Mouse (Mus musculus): ENCODE results near the gene Zfp931. TPM values are rescaled to one million over a fixed set of nuclear protein-coding genes. Genes with fewer than 3 reads are reported as not detected.
"Not testable (repeated sequence)": the region's sequence is repeated elsewhere in the genome, so short reads cannot be mapped to it uniquely, and the experiment has no call there.

Gene Zfp931
- total RNA-seq, 2 experiments from 2014 or later: 21.3 to 31.7 TPM

DNA sequence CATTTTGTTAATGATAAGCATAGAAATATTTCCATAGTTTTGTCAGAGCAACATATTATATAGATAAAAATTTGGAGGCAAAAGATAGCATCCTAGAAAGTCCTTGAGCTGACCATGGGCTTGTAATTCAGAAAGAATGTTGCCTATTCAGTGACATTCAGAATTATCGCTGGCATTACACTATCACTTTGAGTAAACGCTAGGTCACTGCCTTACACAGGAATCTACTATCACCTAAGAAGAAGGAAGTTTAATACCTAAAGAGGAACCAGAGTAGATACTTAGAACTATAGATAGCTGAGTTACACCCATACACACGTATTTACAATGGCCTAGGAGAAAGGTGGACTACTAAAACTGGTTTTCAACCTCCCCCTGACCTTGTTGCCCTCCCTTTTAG, 58.8 kb downstream of the Zfp931 start:
- DNase-seq (ENCODE audit: low spot score in 2 of 2): not testable (repeated sequence)

Other genes with a start within 250 kb of the Zfp931 start
- 100 to 1,000 TPM in 1 of 2 experiments, 10 to 100 TPM in 1; 90.6 to 173 TPM for gene Gm14325, start 238.1 kb downstream of the Zfp931 start, total RNA-seq (2021)
- gene Gm14327, start 181.4 kb downstream of the Zfp931 start, total RNA-seq (2021): 1 to 10 TPM; 5.7 to 6.9 TPM
- 1 to 10 TPM; 1.2 to 2.4 TPM for gene Zfp972, start 152.9 kb downstream of the Zfp931 start, total RNA-seq (2021)
- 10 to 100 TPM; 27.1 to 30.1 TPM for gene Gm14326, start 121.2 kb downstream of the Zfp931 start, total RNA-seq (2021)
- gene Zfp971, start 55.2 kb downstream of the Zfp931 start, total RNA-seq (2021): 10 to 100 TPM; 30.6 to 31.9 TPM
- gene Phactr3, start 40.5 kb upstream of the Zfp931 start, total RNA-seq (2021): 1 to 10 TPM; 1.2 to 2.1 TPM

Measured in adrenal gland, adult 18-20 months (tissue).